Mouse (Mus musculus) thymus, postnatal 0 days (tissue): ENCODE results near the gene Ddx51. TPM values are rescaled to one million over a fixed set of nuclear protein-coding genes. Genes with fewer than 3 reads are reported as not detected.

ENCODE experiments used
- DNase-seq: peaks from one replicate; pipeline ENCODE4 v3.0.0-alpha.2; 2015; ENCODE audit warnings: low spot score
- polyA plus RNA-seq: library from polyadenylated mRNA; unstranded; fragments of >200 nt; fragmentation: Nextera tagmentation; extraction: Ambion mirVana; gene quantifications from 2 replicates; pipeline ENCODE4 v1.2.1, GENCODE M21; 2015

Ddx51 gene
- 22.9 and 23.0 TPM in 2 replicates for polyA plus RNA-seq

- DNase-seq = peak; percentile 95
Measured at GRCm38 (mm10) chr5:110652719-110653648, at the start of gene Ddx51, which contains the start of gene Noc4l. Gene Ddx51, plus strand, starts transcription at chr5:110653451. Gene Noc4l, minus strand, starts transcription at chr5:110653417.

GRCm38 (mm10) chr5:110604311-110604710 lies 48.9 kb upstream of the Ddx51 start:
- DNase-seq = no peak

- peak; percentile 2 for DNase-seq
Measured at GRCm38 (mm10) chr5:110605531-110606221, 47.6 kb upstream of the Ddx51 start.

- no peak for DNase-seq
Measured at GRCm38 (mm10) chr5:110607767-110608166, 45.5 kb upstream of the Ddx51 start.

- DNase-seq = no peak
Measured at GRCm38 (mm10) chr5:110608336-110608735, 44.9 kb upstream of the Ddx51 start.

GRCm38 (mm10) chr5:110608941-110609340 lies 44.3 kb upstream of the Ddx51 start:
- no peak for DNase-seq

- no peak for DNase-seq
Measured at GRCm38 (mm10) chr5:110609425-110609824, 43.8 kb upstream of the Ddx51 start.

GRCm38 (mm10) chr5:110609868-110610267 lies 43.4 kb upstream of the Ddx51 start:
- DNase-seq = no peak

- no peak for DNase-seq
Measured at GRCm38 (mm10) chr5:110610484-110610883, 42.8 kb upstream of the Ddx51 start.

- DNase-seq = no peak
Measured at GRCm38 (mm10) chr5:110611435-110612158, 41.7 kb upstream of the Ddx51 start.

GRCm38 (mm10) chr5:110619226-110619625 lies 34.0 kb upstream of the Ddx51 start:
- no peak for DNase-seq

- no peak for DNase-seq
Measured at GRCm38 (mm10) chr5:110624319-110624718, 28.9 kb upstream of the Ddx51 start.

GRCm38 (mm10) chr5:110627351-110627750 lies 25.9 kb upstream of the Ddx51 start:
- no peak for DNase-seq

GRCm38 (mm10) chr5:110628156-110628555 lies 25.1 kb upstream of the Ddx51 start:
- DNase-seq = no peak

- no peak for DNase-seq
Measured at GRCm38 (mm10) chr5:110629525-110630120, 23.6 kb upstream of the Ddx51 start.

- DNase-seq = peak; percentile 60
Measured at GRCm38 (mm10) chr5:110635951-110636707, 17.1 kb upstream of the Ddx51 start.

- DNase-seq = no peak
Measured at GRCm38 (mm10) chr5:110638306-110639074, 14.8 kb upstream of the Ddx51 start.

- DNase-seq = peak; percentile 87
Measured at GRCm38 (mm10) chr5:110639459-110639858, 13.8 kb upstream of the Ddx51 start.

- no peak for DNase-seq
Measured at GRCm38 (mm10) chr5:110646377-110646776, 6.9 kb upstream of the Ddx51 start.

- DNase-seq = no peak
Measured at GRCm38 (mm10) chr5:110653686-110654085, 435 bp downstream of the Ddx51 start.
